Mouse (Mus musculus): ENCODE results near the gene Haus3.

Haus3 gene

GRCm38 (mm10) chr5:34119121-34119856 is 50.0 kb downstream of the Haus3 start:
- DNase-seq (ENCODE audit: low read depth) = no peak

- DNase-seq (ENCODE audit: low read depth) = no peak
Measured at GRCm38 (mm10) chr5:34105681-34106080, 63.6 kb downstream of the Haus3 start.
